Mouse (Mus musculus): ENCODE data around the gene Gm13199. TPM values are rescaled to one million over a fixed set of nuclear protein-coding genes. Genes with fewer than 3 reads are reported as not detected.

The Gm13199 gene
- polyA plus RNA-seq, 1 experiment from 2014 or later: not detected

GRCm38 (mm10) chr2:5845826-5846225, 16.9 kb downstream of the Gm13199 start:
- H3K36me3 ChIP-seq (ENCODE audit: inconsistent target): peaks cover 7% of the 10 kb centered on the region; the same call in 1 of the 2 replicates
- H3K4me3 ChIP-seq (ENCODE audit: inconsistent target): peak overlapping the region; percentile 94
- peak overlapping the region; percentile 92 for H3K27ac ChIP-seq
- peaks cover 77% of the 10 kb centered on the region for H3K79me2 ChIP-seq (ENCODE audit: inconsistent target)
- WGBS (ENCODE audit: missing documents): 10% methylated on average over 4 of the region's 4 CpGs

GRCm38 (mm10) chr2:5844873-5845631, 17.7 kb downstream of the Gm13199 start, which contains the start of the genes Nudt5 and Cdc123:
Nudt5 (plus strand) TSS chr2:5845019.
Cdc123 (minus strand) TSS chr2:5845164.
- Histone ChIP-seq H3K79me2 (ENCODE audit: inconsistent target) (peaks cover 69% of the 10 kb centered on the region), H3K4me3 (ENCODE audit: inconsistent target) (peak within 1 kb of the TSS; percentile 94), H3K27ac (peak within 1 kb of the TSS; percentile 92), H3K36me3 (ENCODE audit: inconsistent target) (peaks cover 15% of the 10 kb centered on the region)
- WGBS (ENCODE audit: missing documents): under 1% methylated on average over 53 of the region's 53 CpGs

DNA sequence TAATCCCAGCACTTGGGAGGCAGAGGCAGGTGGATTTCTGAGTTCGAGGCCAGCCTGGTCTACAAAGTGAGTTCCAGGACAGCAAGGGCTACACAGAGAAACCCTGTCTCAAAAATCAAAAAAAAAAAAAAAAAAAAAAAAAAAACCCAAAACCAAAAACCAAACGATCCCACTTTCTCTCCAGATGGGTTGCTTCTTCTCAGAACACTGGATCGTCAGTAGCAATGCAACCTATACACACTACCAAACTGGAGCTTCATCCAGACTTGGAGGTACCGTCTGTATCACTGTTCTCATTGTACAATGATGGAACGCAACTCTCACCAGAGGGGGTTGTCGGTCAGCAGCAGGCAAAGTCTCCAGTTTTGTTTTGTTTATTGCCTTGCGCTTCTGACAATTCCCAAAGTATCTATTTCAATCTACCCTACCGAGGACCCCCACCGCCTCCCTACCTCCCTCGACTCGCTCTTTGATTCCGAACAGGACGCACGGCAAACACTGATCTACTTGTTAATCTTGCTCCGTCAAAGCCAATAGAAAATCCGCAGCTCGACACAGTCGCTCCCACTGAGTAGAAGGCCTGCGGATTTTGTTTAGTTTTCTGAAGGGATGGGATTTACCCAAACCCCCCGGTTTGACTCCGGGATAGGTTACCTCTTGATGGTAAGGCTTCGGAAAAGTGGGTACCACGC, 18.4 kb downstream of the Gm13199 start:
- Histone ChIP-seq H3K27ac (peak overlapping the region; percentile 92), H3K4me3 (ENCODE audit: inconsistent target) (peak overlapping the region; percentile 94)
- WGBS (ENCODE audit: missing documents): under 1% methylated on average over 22 of the region's 23 CpGs

DNA sequence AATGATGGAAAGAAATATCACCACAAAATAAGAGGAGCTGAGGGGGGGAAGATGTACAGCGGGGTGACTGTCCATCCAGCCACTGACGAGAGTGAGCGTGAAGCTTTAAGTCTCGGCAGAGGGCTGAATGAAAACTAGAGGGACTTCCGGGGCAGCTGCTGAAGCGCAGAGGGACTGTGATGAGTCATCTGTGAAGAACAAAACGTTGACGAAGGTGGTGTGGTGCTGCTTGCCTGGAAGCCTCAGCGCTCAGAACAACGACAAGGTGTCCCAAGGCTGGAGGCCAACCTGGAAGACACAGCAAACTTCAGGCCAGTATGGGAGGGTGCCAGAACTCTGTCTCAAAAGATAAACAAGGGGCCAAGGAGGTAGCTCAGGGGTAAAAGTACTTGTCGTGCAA, 21.9 kb downstream of the Gm13199 start:
- 88% methylated on average over 11 of the region's 11 CpGs for WGBS (ENCODE audit: missing documents)
- H3K79me2 ChIP-seq (ENCODE audit: inconsistent target): peaks cover 50% of the 10 kb centered on the region
- H3K4me3 ChIP-seq (ENCODE audit: inconsistent target): no peak overlapping the region
- H3K27ac ChIP-seq: no peak overlapping the region
- H3K36me3 ChIP-seq (ENCODE audit: inconsistent target): peaks cover 44% of the 10 kb centered on the region

More for the DNA sequence above, 18.4 kb downstream of the Gm13199 start:
- peaks cover 67% of the 10 kb centered on the region for H3K79me2 ChIP-seq (ENCODE audit: inconsistent target)
- H3K36me3 ChIP-seq (ENCODE audit: inconsistent target): peaks cover 22% of the 10 kb centered on the region

DNA sequence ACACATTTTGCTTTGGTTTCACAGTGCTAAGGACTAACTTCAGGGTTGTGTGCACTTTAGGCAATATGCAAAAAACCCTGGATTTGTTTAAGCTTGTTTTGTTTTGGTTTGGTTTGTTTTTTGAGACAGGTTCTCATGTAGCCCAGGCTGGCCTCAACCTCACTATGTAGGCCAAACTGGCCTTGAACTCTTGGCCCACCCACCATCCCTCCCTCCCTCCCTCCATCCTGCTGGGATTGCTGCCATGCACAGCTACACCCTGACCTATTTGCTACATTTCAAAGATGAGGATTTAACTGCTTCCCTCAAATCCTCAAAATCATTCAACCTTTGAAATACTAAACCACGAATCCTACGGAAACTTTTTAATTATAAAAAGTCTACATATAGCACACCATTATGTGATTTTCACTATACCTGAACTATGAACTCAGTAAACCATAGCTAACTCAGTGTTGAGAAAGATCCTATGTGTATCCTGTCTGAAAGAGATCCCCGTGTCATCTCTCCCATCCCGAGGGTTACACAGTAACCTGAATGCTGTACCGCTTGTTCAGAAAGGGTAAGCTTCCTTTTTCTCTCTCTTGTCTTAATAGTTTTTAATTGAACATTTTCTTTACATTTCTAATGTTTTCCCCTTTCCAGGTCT, 37.3 kb downstream of the Gm13199 start:
- Histone ChIP-seq H3K4me3 (ENCODE audit: inconsistent target) (no peak overlapping the region), H3K27ac (0 out of 2 replicates have a peak overlapping the region, but pooled peaks have one; percentile 21)
- 96% methylated on average over 5 of the region's 5 CpGs for WGBS (ENCODE audit: missing documents)

GRCm38 (mm10) chr2:5824685-5825084, 38.0 kb downstream of the Gm13199 start:
- Histone ChIP-seq H3K27ac (peak overlapping the region; percentile 21), H3K4me3 (ENCODE audit: inconsistent target) (no peak overlapping the region), H3K36me3 (ENCODE audit: inconsistent target) (peaks cover 32% of the 10 kb centered on the region; the same call in 1 of the 2 replicates), H3K79me2 (ENCODE audit: inconsistent target) (peaks cover 9% of the 10 kb centered on the region; the same call in 1 of the 2 replicates)
- WGBS (ENCODE audit: missing documents): 29% methylated on average over 5 of the region's 5 CpGs

More for the DNA sequence above, 37.3 kb downstream of the Gm13199 start:
- H3K36me3 ChIP-seq (ENCODE audit: inconsistent target): peaks cover 31% of the 10 kb centered on the region; the same call in 1 of the 2 replicates
- peaks cover 9% of the 10 kb centered on the region; the same call in 1 of the 2 replicates for H3K79me2 ChIP-seq (ENCODE audit: inconsistent target)

- H3K36me3 ChIP-seq (ENCODE audit: inconsistent target): peaks cover 36% of the 10 kb centered on the region; the same call in 1 of the 2 replicates
- H3K79me2 ChIP-seq (ENCODE audit: inconsistent target): peaks cover 9% of the 10 kb centered on the region; the same call in 1 of the 2 replicates
- WGBS (ENCODE audit: missing documents): 19% methylated on average over 1 of the region's 1 CpGs
- H3K27ac ChIP-seq: peak overlapping the region; percentile 21
- no peak overlapping the region for H3K4me3 ChIP-seq (ENCODE audit: inconsistent target)
Observed at GRCm38 (mm10) chr2:5824213-5824612, 38.5 kb downstream of the Gm13199 start.

- Histone ChIP-seq H3K36me3 (ENCODE audit: inconsistent target) (peaks cover 42% of the 10 kb centered on the region), H3K4me3 (ENCODE audit: inconsistent target) (no peak overlapping the region), H3K27ac (no peak overlapping the region), H3K79me2 (ENCODE audit: inconsistent target) (peaks cover 9% of the 10 kb centered on the region; the same call in 1 of the 2 replicates)
- 92% methylated on average over 6 of the region's 6 CpGs for WGBS (ENCODE audit: missing documents)
Observed at GRCm38 (mm10) chr2:5822449-5822848, 40.3 kb downstream of the Gm13199 start.

DNA sequence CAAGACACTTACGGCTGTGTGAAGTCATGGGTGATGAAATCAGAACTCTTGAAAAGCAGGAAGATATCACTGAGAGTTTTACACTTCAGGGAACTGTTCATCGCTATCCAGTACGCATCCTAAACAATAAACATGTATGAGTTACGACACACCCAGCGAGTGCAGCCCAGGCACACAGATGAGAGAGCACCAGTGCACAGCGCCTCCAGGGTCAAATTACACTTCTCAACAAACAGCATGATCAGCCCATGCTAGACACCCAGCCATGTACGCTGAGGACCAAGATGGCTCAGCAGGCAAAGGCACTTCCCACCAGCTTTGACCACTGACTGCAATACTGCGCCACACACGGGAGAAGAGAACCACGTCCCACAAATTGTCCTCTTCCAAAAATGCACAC, 41.5 kb downstream of the Gm13199 start:
- Histone ChIP-seq H3K79me2 (ENCODE audit: inconsistent target) (peaks cover 9% of the 10 kb centered on the region; the same call in 1 of the 2 replicates), H3K27ac (no peak overlapping the region), H3K4me3 (ENCODE audit: inconsistent target) (no peak overlapping the region), H3K36me3 (ENCODE audit: inconsistent target) (peaks cover 41% of the 10 kb centered on the region)
- 89% methylated on average over 10 of the region's 10 CpGs for WGBS (ENCODE audit: missing documents)

Other genes with a start within 250 kb of the Gm13199 start
- gene Camk1d, start 148.4 kb downstream of the Gm13199 start, polyA plus RNA-seq (2018): 8.8 to 14.3 TPM (median 11.1 TPM) in 3 replicates
- gene Nudt5, start 17.9 kb downstream of the Gm13199 start, polyA plus RNA-seq (2018): 10.6 to 29.8 TPM (median 12.1 TPM) in 3 replicates
- 56.0 to 70.6 TPM (median 63.8 TPM) in 3 replicates for gene Cdc123, start 17.8 kb downstream of the Gm13199 start, polyA plus RNA-seq (2018)
- 9.4 to 13.9 TPM (median 11.3 TPM) in 3 replicates for gene Sec61a2, start 32.5 kb upstream of the Gm13199 start, polyA plus RNA-seq (2018)
- gene Dhtkd1, start 79.9 kb upstream of the Gm13199 start, polyA plus RNA-seq (2018): 0.28 to 1.1 TPM (median 0.29 TPM) in 3 replicates
- 15.9 to 30.9 TPM (median 17.5 TPM) in 3 replicates for gene Upf2, start 88.5 kb upstream of the Gm13199 start, polyA plus RNA-seq (2018)